Mouse (Mus musculus): Measurements from ENCODE around the gene Pknox1.
"Not testable (repeated sequence)": the region's sequence is repeated elsewhere in the genome, so short reads cannot be mapped to it uniquely, and the experiment has no call there.

GRCm38 (mm10) chr17:31532331-31532730, 32.2 kb upstream of the Pknox1 start:
- TF ChIP-seq POLR2A (IDR thresholded peaks at IDR 0.05; ENCODE audit: borderline replicate concordance, low read depth, low read length); CTCF (IDR thresholded peaks at IDR 0.05; ENCODE audit: low read depth, low read length): not testable (repeated sequence)
